Mouse (Mus musculus) brain, embryonic 14.5 days (tissue): ENCODE measurements around the gene Efcab3.

Source experiments
- CTCF ChIP-seq: fragments of 200-500 bp; IDR thresholded peaks from 2 replicates; pipeline ENCODE4 v1.5.1; 2012; ENCODE audit warnings: inconsistent platforms, mild to moderate bottlenecking, moderate library complexity, borderline replicate concordance; ENCODE audit not compliant: insufficient read depth, insufficient read length; ENCODE audit errors: extremely low read depth
- POLR2A ChIP-seq: fragments of 200-500 bp; IDR thresholded peaks from 2 replicates; pipeline ENCODE4 v1.6.1; 2012; ENCODE audit warnings: mild to moderate bottlenecking, inconsistent platforms, borderline replicate concordance; ENCODE audit not compliant: poor library complexity, insufficient read depth, insufficient read length, severe bottlenecking; ENCODE audit errors: extremely low read depth

DNA sequence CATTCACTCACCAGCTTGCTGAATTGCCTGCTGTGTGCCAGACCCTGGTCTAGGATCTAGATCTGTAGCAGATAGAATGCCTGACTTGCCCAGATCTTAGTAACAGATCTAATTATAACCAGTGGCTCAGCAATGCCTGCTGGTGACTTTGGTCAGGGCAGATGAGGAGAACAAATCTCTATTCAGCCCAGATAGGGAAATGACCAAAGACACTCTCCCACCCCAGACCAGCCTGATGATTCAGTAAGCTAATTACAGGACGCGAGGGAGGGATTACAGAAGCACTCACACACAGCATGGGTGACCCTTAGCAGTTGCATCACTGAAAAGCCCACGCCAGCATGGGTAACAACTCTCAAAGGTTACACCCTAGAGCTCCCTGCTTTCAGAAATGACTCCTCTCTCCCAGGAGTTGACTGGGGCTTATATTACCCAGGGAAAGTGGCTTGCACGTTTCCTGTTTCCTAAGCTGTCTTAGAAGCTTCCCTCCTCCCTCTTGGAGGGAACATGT lies 57.2 kb downstream of the Efcab3 start:
- TF ChIP-seq CTCF (no peak), POLR2A (no peak)
